Mouse (Mus musculus): ENCODE results near the gene Atg16l2. TPM values are rescaled to one million over a fixed set of nuclear protein-coding genes. Genes with fewer than 3 reads are reported as not detected.

Atg16l2 gene
- polyA plus RNA-seq (2021; fragmentation: Nextera tagmentation), result 12.9 and 13.5 TPM in 2 replicates
- long read RNA-seq, experiment 1, full-length matches to known transcripts, result 6 of 107 reads
- long read RNA-seq, experiment 1, partial matches to known transcripts, result 10 of 107 reads
- long read RNA-seq, experiment 1, other reads (novel, unspliced or antisense), result 91 of 107 reads
- long read RNA-seq, experiment 2, partial matches to known transcripts, result 1 of 14 reads
- long read RNA-seq, experiment 2, other reads (novel, unspliced or antisense), result 13 of 14 reads

DNA sequence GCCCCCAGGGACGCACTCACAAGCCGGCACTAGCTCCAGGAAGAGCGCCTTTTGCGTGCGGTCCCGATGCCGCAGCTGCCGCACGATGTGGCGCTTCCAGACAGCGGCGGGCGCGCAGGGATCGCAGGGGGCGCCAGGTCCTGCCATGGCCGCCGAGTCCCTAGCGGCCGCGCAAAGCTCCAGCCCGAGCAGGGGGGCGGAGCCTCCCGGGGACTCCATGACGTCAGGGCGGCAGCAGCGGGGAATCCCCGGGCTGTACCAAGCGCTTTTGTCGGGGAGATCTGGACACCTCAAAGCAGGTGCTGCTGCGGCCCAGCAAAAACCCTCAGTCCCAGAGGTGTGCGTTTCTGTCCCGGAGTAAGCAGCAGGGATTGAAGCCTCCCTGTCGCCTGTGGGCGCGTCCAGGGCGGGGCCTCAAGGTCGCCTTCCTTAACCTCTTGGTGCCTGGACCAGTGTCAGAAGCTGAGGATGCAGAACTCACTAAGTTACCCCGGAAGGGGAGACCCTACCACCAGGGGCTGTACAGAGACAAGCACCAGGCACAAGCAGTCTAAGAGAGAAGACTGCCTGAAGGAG is at the start of gene Atg16l2:
Atg16l2 (minus strand) TSS at position 371 of the 576 bp plus-strand sequence.

GRCm38 (mm10) chr7:101347767-101348270 is 45.8 kb upstream of the Atg16l2 start, which contains the start of gene Arap1:
Gene Arap1 (plus strand): TSS chr7:101348067.

DNA sequence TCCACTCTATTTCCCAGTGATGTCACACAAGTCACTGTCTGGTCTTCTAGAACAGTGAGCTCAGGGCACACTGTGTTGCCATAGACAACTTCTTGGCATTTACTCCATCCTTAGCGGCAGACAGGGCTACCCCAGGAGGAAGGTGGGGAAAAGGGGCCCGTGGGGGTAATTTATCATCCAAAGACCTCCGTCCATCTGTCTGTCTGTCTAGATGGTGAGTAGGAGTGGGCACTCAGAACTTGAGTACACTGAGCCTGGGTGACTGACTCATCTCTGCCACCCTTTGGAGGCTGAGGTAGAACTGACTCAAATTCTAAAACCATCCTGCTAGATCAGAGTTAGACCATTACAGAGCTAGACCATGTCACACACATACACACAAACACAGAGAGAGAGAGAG is 15.0 kb upstream of the Atg16l2 start, which contains the start of gene Stard10:
Stard10 (plus strand) TSS at position 73 of the 400 bp plus-strand sequence.

Other genes with a start within 250 kb of the Atg16l2 start
- 6.4 and 7.2 TPM in 2 replicates for gene Fchsd2, start 209.4 kb downstream of the Atg16l2 start, polyA plus RNA-seq (2021; fragmentation: Nextera tagmentation)
- 23.4 and 27.7 TPM in 2 replicates for gene Stard10, start 14.8 kb upstream of the Atg16l2 start, polyA plus RNA-seq (2021; fragmentation: Nextera tagmentation)
- 6.2 and 6.5 TPM in 2 replicates for gene Arap1, start 45.8 kb upstream of the Atg16l2 start, polyA plus RNA-seq (2021; fragmentation: Nextera tagmentation)
- gene Gm45837, start 108.6 kb upstream of the Atg16l2 start, polyA plus RNA-seq (2021; fragmentation: Nextera tagmentation), result not detected in 2 replicates
- gene Pde2a, start 119.4 kb upstream of the Atg16l2 start, polyA plus RNA-seq (2021; fragmentation: Nextera tagmentation), result 109 and 111 TPM in 2 replicates